Mouse (Mus musculus): ENCODE measurements around the gene Lrp1.

GRCm38 (mm10) chr10:127527481-127527880 lies 93.5 kb downstream of the Lrp1 start:
- TF ChIP-seq EP300 (IDR thresholded peaks at IDR 0.05; ENCODE audit: insufficient read depth, low read depth, low read length) (no peak), POLR2A (IDR thresholded peaks at IDR 0.05; ENCODE audit: insufficient read depth, low read depth, low read length) (no peak)

Measured in heart, adult 2 months (tissue).